Mouse (Mus musculus) left cerebral cortex, adult 2 months (tissue): ENCODE data around the gene Tbc1d9b. TPM values are rescaled to one million over a fixed set of nuclear protein-coding genes. Genes with fewer than 3 reads are reported as not detected.

Source experiments
- DNase-seq, 2 experiments: peaks; one replicate each; pipeline ENCODE4 v3.0.0; 2021 to 2022; ENCODE audit warnings: low spot score in 2 of 2, mixed read lengths in 1 of 2; ENCODE audit errors: extremely low spot score in 1 of 2
- H3K27ac ChIP-seq: fragments of 200-600 bp; 2 replicates; pipeline ENCODE4 v1.8.1; 2022
- H3K4me3 ChIP-seq: fragments of 200-600 bp; 2 replicates; pipeline ENCODE4 v1.8.1; 2022
- CTCF ChIP-seq: fragments of 200-600 bp; IDR thresholded peaks from 2 replicates; pipeline ENCODE4 v1.8.1; 2022; ENCODE audit warnings: antibody characterized with exemption, mild to moderate bottlenecking, moderate library complexity
- intact Hi-C: fragments of 180-260 bp; cut with DNase I; formaldehyde crosslinking; loops from one replicate; pipeline ENCODE4 v1.15.1; 2025
- total RNA-seq, 2 experiments: library from RNA; stranded (reverse); gene quantifications; 2 replicates each; pipeline ENCODE4 v1.2.3; 2021

Gene Tbc1d9b
- total RNA-seq, 2 experiments from 2014 or later = 118 to 124 TPM

GRCm38 (mm10) chr11:50104016-50104415 lies 27.2 kb upstream of the Tbc1d9b start:
- no peak for DNase-seq
- no peak for TF ChIP-seq CTCF
- intact Hi-C loops = loop anchor here (10.0 kb wide), 1 partner anchor 209 kb away; no protein-coding TSS in a partner anchor
- Histone ChIP-seq H3K4me3 (no peak overlapping the region), H3K27ac (no peak overlapping the region)

- no peak for DNase-seq
- Histone ChIP-seq H3K4me3 (no peak overlapping the region), H3K27ac (no peak overlapping the region)
- TF ChIP-seq CTCF = no peak
- intact Hi-C loops = loop anchor here (10.0 kb wide), 1 partner anchor 210 kb away; no protein-coding TSS in a partner anchor
These were observed 26.0 kb upstream of the Tbc1d9b start for GRCm38 (mm10) chr11:50105237-50105636.

- Histone ChIP-seq H3K4me3 (no peak overlapping the region), H3K27ac (no peak overlapping the region)
- no peak for DNase-seq
- intact Hi-C loops = loop anchor here (10.0 kb wide), 1 partner anchor 211 kb away; no protein-coding TSS in a partner anchor
- TF ChIP-seq CTCF = no peak
These were observed 25.2 kb upstream of the Tbc1d9b start for GRCm38 (mm10) chr11:50106024-50106423.

- peak overlapping the region; percentile 38; the same call in 1 of the 2 replicates for H3K27ac ChIP-seq
- DNase-seq = no peak
- H3K4me3 ChIP-seq = no peak overlapping the region
- no peak for TF ChIP-seq CTCF
- intact Hi-C loops = loop anchor here (10.0 kb wide), 1 partner anchor 214 kb away; no protein-coding TSS in a partner anchor
These were observed 22.4 kb upstream of the Tbc1d9b start for GRCm38 (mm10) chr11:50108823-50109244.

- intact Hi-C loops = no loop called here
- H3K4me3 ChIP-seq = no peak overlapping the region
- peak; percentile 42 to 56 for DNase-seq
- peak; percentile 74 for TF ChIP-seq CTCF
- no peak overlapping the region for H3K27ac ChIP-seq
These were observed 16.9 kb upstream of the Tbc1d9b start for GRCm38 (mm10) chr11:50114329-50114728.

GRCm38 (mm10) chr11:50122631-50123081 lies 8.5 kb upstream of the Tbc1d9b start:
- intact Hi-C loops = no loop called here
- no peak for DNase-seq
- Histone ChIP-seq H3K27ac (no peak overlapping the region), H3K4me3 (no peak overlapping the region)
- no peak for TF ChIP-seq CTCF

GRCm38 (mm10) chr11:50127781-50128180 lies 3.4 kb upstream of the Tbc1d9b start:
- Histone ChIP-seq H3K4me3 (no peak overlapping the region), H3K27ac (no peak overlapping the region)
- intact Hi-C loops = no loop called here
- DNase-seq = no peak
- no peak for TF ChIP-seq CTCF

- Histone ChIP-seq H3K4me3 (peak overlapping the region; percentile 76), H3K27ac (peak overlapping the region; percentile 97)
- no peak for TF ChIP-seq CTCF
- intact Hi-C loops = loop anchor here (2.0 kb wide), 1 partner anchor 107 kb away; the partner anchor contains the start of gene Rnf130
- no peak for DNase-seq
These were observed 605 bp downstream of the Tbc1d9b start for GRCm38 (mm10) chr11:50131801-50132201.

- Histone ChIP-seq H3K4me3 (peak overlapping the region; percentile 76), H3K27ac (peak overlapping the region; percentile 97)
- intact Hi-C loops = no loop called here
- DNase-seq = no peak
- no peak for TF ChIP-seq CTCF
These were observed 1.1 kb downstream of the Tbc1d9b start for GRCm38 (mm10) chr11:50132265-50132664.

GRCm38 (mm10) chr11:50134136-50134859 lies 3.1 kb downstream of the Tbc1d9b start:
- TF ChIP-seq CTCF = no peak
- Histone ChIP-seq H3K4me3 (no peak overlapping the region), H3K27ac (no peak overlapping the region)
- no peak for DNase-seq
- intact Hi-C loops = no loop called here

GRCm38 (mm10) chr11:50138206-50138822 lies 7.1 kb downstream of the Tbc1d9b start:
- Histone ChIP-seq H3K4me3 (no peak overlapping the region), H3K27ac (no peak overlapping the region)
- DNase-seq = no peak
- intact Hi-C loops = no loop called here
- no peak for TF ChIP-seq CTCF

GRCm38 (mm10) chr11:50139571-50139970 lies 8.4 kb downstream of the Tbc1d9b start:
- Histone ChIP-seq H3K27ac (no peak overlapping the region), H3K4me3 (no peak overlapping the region)
- TF ChIP-seq CTCF = no peak
- no peak for DNase-seq
- intact Hi-C loops = no loop called here
